Mouse (Mus musculus) megakaryocyte, embryonic 14.5 days (primary cell): ENCODE measurements around the gene Rab7b. TPM values are rescaled to one million over a fixed set of nuclear protein-coding genes. Genes with fewer than 3 reads are reported as not detected.

Experiments used
- H3K27me3 ChIP-seq: replicated peaks from 2 replicates; pipeline ENCODE3; 2012; ENCODE audit warnings: inconsistent platforms
- H3K36me3 ChIP-seq: replicated peaks from 2 replicates; pipeline ENCODE3; 2012; ENCODE audit warnings: low read length, inconsistent platforms, mixed read lengths
- H3K4me1 ChIP-seq: 2 replicates; pipeline ENCODE4 v1.6.1; 2012; ENCODE audit warnings: inconsistent platforms
- H3K4me3 ChIP-seq: replicated peaks from 2 replicates; pipeline ENCODE3; 2012; ENCODE audit warnings: moderate library complexity, mild to moderate bottlenecking, inconsistent platforms
- H3K9me3 ChIP-seq: 2 replicates; pipeline ENCODE4 v1.6.1; 2012; ENCODE audit warnings: inconsistent platforms
- FLI1 ChIP-seq: IDR thresholded peaks from 2 replicates; pipeline ENCODE4 v1.6.1; 2012; ENCODE audit warnings: low read length, inconsistent platforms, mixed read lengths
- GATA1 ChIP-seq: IDR thresholded peaks from 3 replicates; pipeline ENCODE4 v1.6.1; 2012; ENCODE audit warnings: mixed read lengths, low read length, inconsistent platforms, borderline replicate concordance
- polyA plus RNA-seq: library from polyadenylated mRNA; stranded (reverse); fragments of >175 nt; gene quantifications from 2 replicates; pipeline ENCODE4 v1.2.3, GENCODE M21; 2012; ENCODE audit warnings: low replicate concordance; ENCODE audit not compliant: insufficient read depth

Gene Rab7b
- polyA plus RNA-seq, 1 experiment, result 2.3 TPM

- H3K36me3 ChIP-seq, result no peaks in the 10 kb centered on the region
- no peak overlapping the region for H3K4me3 ChIP-seq
- no peak for TF ChIP-seq FLI1
- peaks cover 26% of the 10 kb centered on the region for H3K4me1 ChIP-seq
- no peaks in the 10 kb centered on the region for H3K9me3 ChIP-seq
- peaks cover 79% of the 10 kb centered on the region for H3K27me3 ChIP-seq
Observed at GRCm38 (mm10) chr1:131760428-131760820, 71.9 kb downstream of the Rab7b start.

- no peaks in the 10 kb centered on the region for H3K36me3 ChIP-seq
- H3K4me3 ChIP-seq, result no peak overlapping the region
- TF ChIP-seq GATA1 (no peak), FLI1 (no peak)
- peaks cover 25% of the 10 kb centered on the region for H3K4me1 ChIP-seq
- H3K9me3 ChIP-seq, result no peaks in the 10 kb centered on the region
- H3K27me3 ChIP-seq, result peaks cover 72% of the 10 kb centered on the region
Observed at GRCm38 (mm10) chr1:131761079-131761831, 72.8 kb downstream of the Rab7b start.

- H3K27me3 ChIP-seq, result peaks cover 60% of the 10 kb centered on the region
- no peaks in the 10 kb centered on the region for H3K36me3 ChIP-seq
- H3K4me1 ChIP-seq, result peaks cover 29% of the 10 kb centered on the region
- TF ChIP-seq GATA1 (no peak), FLI1 (no peak)
- H3K9me3 ChIP-seq, result no peaks in the 10 kb centered on the region
- no peak overlapping the region for H3K4me3 ChIP-seq
Observed at GRCm38 (mm10) chr1:131763683-131764082, 75.2 kb downstream of the Rab7b start.

GRCm38 (mm10) chr1:131764581-131765338, 76.3 kb downstream of the Rab7b start:
- H3K36me3 ChIP-seq, result no peaks in the 10 kb centered on the region
- H3K4me1 ChIP-seq, result peaks cover 29% of the 10 kb centered on the region
- peaks cover 63% of the 10 kb centered on the region for H3K27me3 ChIP-seq
- H3K9me3 ChIP-seq, result no peaks in the 10 kb centered on the region
- TF ChIP-seq GATA1 (no peak), FLI1 (no peak)
- H3K4me3 ChIP-seq, result no peak overlapping the region

Other genes starting within 250 kb of the Rab7b start
- gene Srgap2, start 161.3 kb upstream of the Rab7b start, polyA plus RNA-seq, result 6.7 and 12.2 TPM in 2 replicates
- gene Fam72a, start 160.8 kb upstream of the Rab7b start, polyA plus RNA-seq, result 3.6 TPM in 1 of 2 replicates, not detected in the other
- not detected in 2 replicates for gene Avpr1b, start 89.5 kb upstream of the Rab7b start, polyA plus RNA-seq
- gene Ctse, start 50.4 kb upstream of the Rab7b start, polyA plus RNA-seq, result 4.2 TPM in 1 of 2 replicates, not detected in the other
- gene Slc26a9, start 55.3 kb downstream of the Rab7b start, polyA plus RNA-seq, result not detected in 2 replicates
- gene Pm20d1, start 108.7 kb downstream of the Rab7b start, polyA plus RNA-seq, result not detected in 2 replicates
- gene Slc41a1, start 138.8 kb downstream of the Rab7b start, polyA plus RNA-seq, result 8.1 and 16.5 TPM in 2 replicates
- 8.8 TPM in 1 of 2 replicates, not detected in the other for gene Rab29, start 178.5 kb downstream of the Rab7b start, polyA plus RNA-seq
- gene Nucks1, start 221.8 kb downstream of the Rab7b start, polyA plus RNA-seq, result 6.3 and 16.9 TPM in 2 replicates